Mouse (Mus musculus) liver, embryonic 13.5 days (tissue): ENCODE measurements around the gene Wnt7b. TPM values are rescaled to one million over a fixed set of nuclear protein-coding genes. Genes with fewer than 3 reads are reported as not detected.

Source experiments
- ATAC-seq: fragments of 200-750 bp; cut with Nextera tagmentation; 2 replicates; pipeline ENCODE4 v1.8.0; 2017; ENCODE audit warnings: low read depth, mild to moderate bottlenecking, moderate number of reproducible peaks, moderate library complexity
- DNase-seq: peaks from one replicate; pipeline ENCODE4 v3.0.0; 2022
- H3K27ac ChIP-seq: fragments of 300-500 bp; sonication (generic); 2 replicates; pipeline ENCODE4 v1.5.1; 2015; ENCODE audit warnings: moderate library complexity, mild to moderate bottlenecking, inconsistent platforms
- H3K27me3 ChIP-seq: fragments of 300-500 bp; sonication (generic); 2 replicates; pipeline ENCODE4 v1.6.1; 2015; ENCODE audit warnings: mild to moderate bottlenecking, inconsistent platforms
- H3K36me3 ChIP-seq: fragments of 300-500 bp; sonication (generic); 2 replicates; pipeline ENCODE4 v1.6.1; 2015; ENCODE audit warnings: mild to moderate bottlenecking, inconsistent platforms
- H3K4me1 ChIP-seq: fragments of 300-500 bp; sonication (generic); replicated peaks from 2 replicates; pipeline ENCODE4 v1.6.1; 2015; ENCODE audit warnings: inconsistent platforms
- H3K4me2 ChIP-seq: fragments of 300-500 bp; sonication (generic); 2 replicates; pipeline ENCODE4 v1.6.1; 2015; ENCODE audit warnings: inconsistent platforms, mild to moderate bottlenecking, moderate library complexity
- H3K4me3 ChIP-seq: fragments of 300-500 bp; sonication (generic); replicated peaks from 2 replicates; pipeline ENCODE4 v1.5.1; 2015; ENCODE audit warnings: mild to moderate bottlenecking, inconsistent platforms
- H3K9ac ChIP-seq: fragments of 300-500 bp; sonication (generic); 2 replicates; pipeline ENCODE4 v1.6.1; 2015; ENCODE audit warnings: mild to moderate bottlenecking, inconsistent platforms
- H3K9me3 ChIP-seq: fragments of 300-500 bp; sonication (generic); replicated peaks from 2 replicates; pipeline ENCODE4 v1.6.1; 2016; ENCODE audit warnings: inconsistent platforms
- WGBS: fragments of 180-500 bp; shearing (Covaris S2); methylation state at CpG from one replicate; pipeline ENCODE4 v1.1.7; 2015; ENCODE audit not compliant: insufficient replicate concordance; 5-methylcytosine and 5-hydroxymethylcytosine counted together
- polyA plus RNA-seq: library from polyadenylated mRNA; unstranded; fragments of >200 nt; fragmentation: Nextera tagmentation; extraction: Ambion mirVana; gene quantifications from 2 replicates; pipeline ENCODE4 v1.2.1, GENCODE M21; 2015

Gene Wnt7b
- polyA plus RNA-seq, 1 experiment from 2014 or later: 0.35 TPM

DNA sequence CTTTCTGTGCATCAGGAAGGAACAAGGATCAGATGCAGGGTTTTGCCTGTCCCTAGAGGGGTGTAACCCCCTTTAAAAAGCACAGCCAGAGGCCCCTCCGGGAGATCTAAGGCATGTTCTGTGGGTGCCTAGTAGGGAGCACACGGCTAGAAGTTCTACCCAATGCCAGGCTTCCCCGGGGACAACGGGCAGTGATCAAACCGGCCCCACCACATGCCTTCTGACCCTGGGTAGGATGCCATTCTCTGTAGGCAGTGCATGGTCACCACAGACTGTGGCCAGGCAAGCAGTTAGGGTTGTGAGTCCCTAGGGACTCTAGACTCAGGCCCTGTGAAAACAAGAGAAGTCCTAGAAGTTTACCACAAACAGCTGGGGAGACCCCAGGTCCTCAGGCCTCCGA lies 47.6 kb downstream of the Wnt7b start:
- Histone ChIP-seq H3K9me3 (no peaks in the 10 kb centered on the region), H3K4me3 (no peak overlapping the region), H3K27me3 (no peaks in the 10 kb centered on the region), H3K36me3 (no peaks in the 10 kb centered on the region), H3K4me2 (no peak overlapping the region), H3K4me1 (no peaks in the 10 kb centered on the region), H3K27ac (no peak overlapping the region), H3K9ac (no peak overlapping the region)
- 63% methylated on average over 6 of the region's 6 CpGs for WGBS
- ATAC-seq (no peak), DNase-seq (no peak)

DNA sequence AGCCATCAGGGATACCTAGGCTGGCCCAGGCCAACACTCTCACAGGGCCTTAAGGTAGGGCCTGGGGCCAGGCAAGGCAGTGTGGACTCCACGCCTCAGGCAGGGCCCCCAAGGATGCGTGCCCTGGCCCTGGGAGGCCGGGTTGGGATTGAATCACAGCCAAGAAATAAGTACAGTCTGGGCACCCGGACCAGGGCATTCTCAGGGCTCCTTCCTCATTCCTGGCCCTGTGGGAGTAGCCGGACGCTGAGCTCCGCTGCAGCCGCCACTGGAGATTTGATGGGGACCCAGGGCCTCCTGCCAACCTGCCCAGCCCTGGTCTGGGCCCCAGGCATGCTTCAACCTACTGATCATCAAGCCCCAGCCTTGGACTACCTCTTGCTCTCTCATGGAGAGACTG lies 48.1 kb downstream of the Wnt7b start:
- DNase-seq (no peak), ATAC-seq (no peak)
- Histone ChIP-seq H3K4me2 (no peak overlapping the region), H3K9me3 (no peaks in the 10 kb centered on the region), H3K27ac (no peak overlapping the region), H3K9ac (no peak overlapping the region), H3K4me3 (no peak overlapping the region), H3K36me3 (no peaks in the 10 kb centered on the region), H3K27me3 (no peaks in the 10 kb centered on the region), H3K4me1 (no peaks in the 10 kb centered on the region)
- WGBS: 68% methylated on average over 8 of the region's 8 CpGs

DNA sequence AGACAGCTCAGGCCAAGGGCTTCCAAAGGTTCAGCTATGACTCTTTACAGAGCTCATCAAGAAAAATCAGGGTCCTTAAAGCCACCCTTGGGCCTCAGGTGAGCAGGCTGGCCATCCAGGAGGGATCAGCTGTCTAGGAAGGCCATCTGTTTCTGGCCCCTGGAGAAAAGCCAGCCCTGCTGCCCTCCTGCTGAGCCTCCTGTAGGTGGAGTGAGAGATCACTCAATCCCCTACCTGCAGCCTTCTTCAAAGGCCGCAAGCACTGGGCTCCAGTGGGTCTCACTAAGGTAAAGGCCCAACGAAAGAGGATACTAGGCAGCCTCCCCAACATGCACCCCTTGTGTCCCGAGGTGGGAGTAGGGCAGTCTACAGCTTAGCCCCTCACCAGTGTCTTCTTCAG lies 50.2 kb downstream of the Wnt7b start:
- 49% methylated on average over 3 of the region's 3 CpGs for WGBS
- H3K27me3 ChIP-seq: no peaks in the 10 kb centered on the region
- H3K27ac ChIP-seq: no peak overlapping the region

DNA sequence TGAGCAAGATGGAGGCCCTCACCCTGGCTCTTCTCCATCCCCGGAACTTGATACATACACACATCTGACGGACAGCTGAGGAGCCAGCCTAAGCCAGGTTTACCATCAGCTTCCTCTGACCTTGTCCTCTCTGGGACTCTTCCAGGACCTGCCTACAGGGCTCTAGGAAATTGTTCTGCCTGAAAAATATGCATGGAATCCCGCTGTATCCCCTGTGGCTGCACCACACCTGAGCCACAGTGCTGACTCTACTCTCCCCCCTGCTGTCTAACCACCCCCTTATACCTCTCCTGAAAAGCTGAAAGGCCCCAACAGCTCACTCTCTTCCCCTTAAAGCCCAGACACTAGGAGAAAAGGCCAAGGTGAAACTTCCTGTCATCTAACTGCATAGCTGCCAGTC lies 52.4 kb downstream of the Wnt7b start:
- Histone ChIP-seq H3K4me1 (no peaks in the 10 kb centered on the region), H3K4me2 (no peak overlapping the region), H3K9me3 (no peaks in the 10 kb centered on the region), H3K4me3 (no peak overlapping the region), H3K27ac (no peak overlapping the region), H3K36me3 (no peaks in the 10 kb centered on the region), H3K27me3 (peaks cover 7% of the 10 kb centered on the region; the same call in 1 of the 2 replicates), H3K9ac (no peak overlapping the region)
- ATAC-seq: no peak
- DNase-seq: no peak
- 51% methylated on average over 3 of the region's 3 CpGs for WGBS

More for the DNA sequence above, 50.2 kb downstream of the Wnt7b start:
- Histone ChIP-seq H3K9ac (no peak overlapping the region), H3K4me2 (no peak overlapping the region), H3K36me3 (no peaks in the 10 kb centered on the region), H3K4me3 (no peak overlapping the region), H3K9me3 (no peaks in the 10 kb centered on the region), H3K4me1 (no peaks in the 10 kb centered on the region)
- no peak for DNase-seq
- no peak for ATAC-seq

DNA sequence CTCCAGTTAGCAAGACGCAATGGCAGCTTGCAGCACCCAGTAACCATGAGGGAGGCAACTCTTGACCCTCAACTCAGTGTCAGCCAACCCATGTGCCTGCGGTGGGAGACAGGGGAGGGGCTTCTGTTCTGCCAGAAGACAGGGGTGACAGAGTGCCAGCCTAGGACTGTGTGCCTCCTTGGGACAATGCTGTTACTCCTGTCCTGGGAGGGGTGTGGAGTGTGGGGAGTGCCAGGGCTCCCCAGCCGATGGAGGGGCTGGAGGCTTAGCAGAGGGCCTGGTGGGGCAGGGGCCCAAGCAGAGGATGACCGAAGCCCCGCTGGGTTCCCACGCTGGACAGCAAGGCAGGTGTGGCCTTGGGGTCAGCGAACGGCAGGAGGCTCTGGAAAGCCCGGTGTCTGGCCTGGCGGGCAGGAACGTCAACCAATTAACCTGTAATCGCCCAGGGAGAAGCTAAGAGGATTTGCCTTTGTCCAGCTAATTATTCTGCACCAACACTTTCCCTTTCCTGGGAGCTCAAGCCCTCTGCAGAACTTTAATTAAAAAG lies 57.8 kb downstream of the Wnt7b start:
- no peak overlapping the region for H3K9ac ChIP-seq
- peaks cover 6% of the 10 kb centered on the region; the same call in 1 of the 2 replicates for H3K4me1 ChIP-seq
- 30% methylated on average over 12 of the region's 12 CpGs for WGBS
- H3K27me3 ChIP-seq: peaks cover 27% of the 10 kb centered on the region
- H3K4me3 ChIP-seq: no peak overlapping the region
- no peak overlapping the region for H3K4me2 ChIP-seq
- H3K27ac ChIP-seq: no peak overlapping the region
- no peaks in the 10 kb centered on the region for H3K36me3 ChIP-seq
- ATAC-seq (no peak), DNase-seq (no peak)
- H3K9me3 ChIP-seq: no peaks in the 10 kb centered on the region

DNA sequence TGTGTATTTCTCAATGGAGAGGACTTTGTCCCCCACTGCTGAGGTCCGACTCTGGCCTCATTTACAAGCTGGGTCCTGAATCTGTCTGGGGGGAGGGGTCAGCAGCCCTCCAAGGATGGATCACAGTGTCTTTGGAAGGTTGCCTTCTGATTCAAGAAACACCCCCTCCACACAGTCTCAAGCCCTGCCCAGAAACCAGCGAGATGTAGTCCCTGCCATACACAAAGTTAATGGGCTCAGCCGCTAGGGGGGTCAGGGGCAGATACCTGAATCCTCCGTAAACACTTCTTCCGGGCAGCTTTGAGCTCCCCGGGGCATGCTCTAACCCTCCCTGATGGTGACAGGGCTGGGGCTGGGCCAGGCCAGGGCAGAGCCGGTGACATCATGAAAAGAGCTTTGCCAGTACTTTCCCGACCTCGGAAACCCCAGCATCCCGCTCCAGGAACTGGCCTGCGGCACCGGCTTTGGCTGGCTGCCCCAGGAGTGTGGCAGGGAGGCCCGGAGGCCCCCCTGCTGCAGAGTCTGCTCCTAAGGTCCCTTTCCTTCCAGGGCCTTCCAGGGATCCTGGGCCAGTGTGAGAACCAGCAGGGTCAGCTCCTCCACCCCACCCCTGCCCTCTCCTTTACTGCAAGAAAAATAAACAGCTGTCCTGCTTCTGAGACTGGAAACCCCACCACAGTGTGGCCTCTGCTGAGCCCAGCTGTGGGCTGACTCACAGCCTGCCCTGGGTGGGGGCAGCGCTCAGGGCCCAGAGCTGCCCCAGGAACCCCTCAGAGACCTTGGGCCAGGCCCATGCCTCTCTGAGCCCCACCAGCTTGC lies 58.9 kb downstream of the Wnt7b start:
- 11% methylated on average over 14 of the region's 14 CpGs for WGBS
- H3K36me3 ChIP-seq: no peaks in the 10 kb centered on the region
- H3K27ac ChIP-seq: no peak overlapping the region
- H3K27me3 ChIP-seq: peaks cover 27% of the 10 kb centered on the region
- H3K4me2 ChIP-seq: peak overlapping the region; percentile 23; the same call in 1 of the 2 replicates
- no peak for DNase-seq
- H3K9me3 ChIP-seq: no peaks in the 10 kb centered on the region
- ATAC-seq: no peak; the same call in 1 of the 2 replicates
- H3K9ac ChIP-seq: no peak overlapping the region
- H3K4me3 ChIP-seq: no peak overlapping the region
- peaks cover 6% of the 10 kb centered on the region; the same call in 1 of the 2 replicates for H3K4me1 ChIP-seq

DNA sequence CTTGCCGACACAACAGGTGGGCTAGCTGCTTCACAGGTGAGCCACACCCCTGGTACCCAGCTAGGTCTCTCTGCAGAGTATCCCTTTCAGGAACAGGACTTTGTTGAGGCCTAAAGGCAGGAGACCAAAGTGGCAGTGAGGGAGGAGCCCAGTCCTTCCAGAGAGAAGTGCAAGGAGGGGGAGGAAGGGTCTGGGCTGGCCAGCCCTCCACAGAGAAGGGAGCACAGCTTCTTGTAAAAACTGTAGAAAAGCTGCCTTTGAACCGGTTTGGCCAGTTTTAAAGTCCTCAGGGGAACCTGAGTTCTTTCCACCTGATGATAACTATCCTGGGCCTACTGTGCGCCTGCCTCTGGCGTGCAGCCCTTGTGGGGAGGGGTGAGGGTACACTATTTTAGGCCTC lies 62.8 kb downstream of the Wnt7b start:
- no peak overlapping the region for H3K4me3 ChIP-seq
- peaks cover 6% of the 10 kb centered on the region; the same call in 1 of the 2 replicates for H3K4me1 ChIP-seq
- DNase-seq: no peak
- ATAC-seq: no peak
- H3K9me3 ChIP-seq: no peaks in the 10 kb centered on the region
- no peaks in the 10 kb centered on the region for H3K36me3 ChIP-seq
- peaks cover 16% of the 10 kb centered on the region for H3K27me3 ChIP-seq
- H3K9ac ChIP-seq: no peak overlapping the region
- no peak overlapping the region for H3K4me2 ChIP-seq
- H3K27ac ChIP-seq: no peak overlapping the region
- WGBS: 48% methylated on average over 4 of the region's 4 CpGs

DNA sequence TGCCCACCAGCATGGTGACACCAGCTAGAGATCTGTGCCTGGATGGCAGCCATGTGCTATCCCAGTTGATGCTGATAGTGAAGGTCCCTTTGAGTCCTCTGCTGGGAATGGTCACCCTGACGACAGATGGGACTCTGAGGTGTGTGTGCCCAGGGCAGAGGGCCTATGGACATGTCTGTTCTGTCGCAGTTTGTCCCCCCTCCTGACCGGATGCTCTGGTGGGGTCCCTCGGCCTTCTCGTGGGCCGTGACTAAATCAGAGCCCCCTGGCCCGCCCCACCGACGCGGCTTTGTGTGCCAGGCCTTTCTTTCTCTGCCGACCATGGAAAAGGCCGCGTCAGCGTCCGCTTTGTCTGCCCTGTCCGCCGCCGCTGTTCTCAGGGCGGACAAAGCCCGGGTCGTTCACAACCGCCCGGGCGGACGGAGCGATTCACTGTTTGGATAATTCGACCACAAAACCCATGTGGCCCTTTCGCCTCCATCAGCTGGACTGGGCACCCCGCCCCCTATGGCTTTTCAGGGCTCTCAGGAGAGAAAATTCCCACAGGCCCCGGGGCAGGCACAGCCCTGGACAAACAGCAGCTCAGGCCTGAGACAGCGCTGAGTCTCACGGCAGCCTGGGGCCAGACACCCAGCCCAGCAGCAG lies 74.8 kb downstream of the Wnt7b start:
- DNase-seq: no peak
- H3K27me3 ChIP-seq: no peaks in the 10 kb centered on the region
- no peak overlapping the region for H3K4me3 ChIP-seq
- no peak overlapping the region for H3K4me2 ChIP-seq
- H3K4me1 ChIP-seq: no peaks in the 10 kb centered on the region
- no peak overlapping the region for H3K27ac ChIP-seq
- no peaks in the 10 kb centered on the region for H3K9me3 ChIP-seq
- H3K36me3 ChIP-seq: no peaks in the 10 kb centered on the region
- H3K9ac ChIP-seq: no peak overlapping the region
- WGBS: 68% methylated on average over 32 of the region's 32 CpGs
- ATAC-seq: no peak

DNA sequence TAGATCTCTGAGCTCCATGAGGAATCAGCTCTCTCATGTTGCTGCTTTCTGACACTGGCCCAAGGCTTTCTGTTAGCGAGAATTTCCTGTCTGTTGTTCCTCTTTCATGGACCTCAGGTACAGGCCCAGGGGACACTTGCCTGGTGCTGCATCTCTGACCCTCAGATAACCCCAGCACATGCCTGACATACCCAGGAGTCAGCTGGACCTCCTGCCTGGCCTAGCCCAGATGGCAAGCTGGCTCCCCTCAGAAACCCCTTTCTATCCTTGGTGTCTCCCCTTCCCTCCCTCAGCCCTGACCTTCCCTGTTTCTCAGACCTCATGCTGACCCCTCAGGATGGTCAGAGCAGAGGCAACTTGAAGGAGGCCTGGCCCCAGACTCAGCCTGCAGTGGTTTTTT lies 75.6 kb downstream of the Wnt7b start:
- Histone ChIP-seq H3K36me3 (no peaks in the 10 kb centered on the region), H3K4me2 (no peak overlapping the region), H3K27ac (no peak overlapping the region), H3K4me3 (no peak overlapping the region), H3K9me3 (no peaks in the 10 kb centered on the region), H3K27me3 (no peaks in the 10 kb centered on the region), H3K4me1 (no peaks in the 10 kb centered on the region), H3K9ac (no peak overlapping the region)
- ATAC-seq (no peak), DNase-seq (no peak)
- WGBS: 5% methylated on average over 1 of the region's 1 CpGs

DNA sequence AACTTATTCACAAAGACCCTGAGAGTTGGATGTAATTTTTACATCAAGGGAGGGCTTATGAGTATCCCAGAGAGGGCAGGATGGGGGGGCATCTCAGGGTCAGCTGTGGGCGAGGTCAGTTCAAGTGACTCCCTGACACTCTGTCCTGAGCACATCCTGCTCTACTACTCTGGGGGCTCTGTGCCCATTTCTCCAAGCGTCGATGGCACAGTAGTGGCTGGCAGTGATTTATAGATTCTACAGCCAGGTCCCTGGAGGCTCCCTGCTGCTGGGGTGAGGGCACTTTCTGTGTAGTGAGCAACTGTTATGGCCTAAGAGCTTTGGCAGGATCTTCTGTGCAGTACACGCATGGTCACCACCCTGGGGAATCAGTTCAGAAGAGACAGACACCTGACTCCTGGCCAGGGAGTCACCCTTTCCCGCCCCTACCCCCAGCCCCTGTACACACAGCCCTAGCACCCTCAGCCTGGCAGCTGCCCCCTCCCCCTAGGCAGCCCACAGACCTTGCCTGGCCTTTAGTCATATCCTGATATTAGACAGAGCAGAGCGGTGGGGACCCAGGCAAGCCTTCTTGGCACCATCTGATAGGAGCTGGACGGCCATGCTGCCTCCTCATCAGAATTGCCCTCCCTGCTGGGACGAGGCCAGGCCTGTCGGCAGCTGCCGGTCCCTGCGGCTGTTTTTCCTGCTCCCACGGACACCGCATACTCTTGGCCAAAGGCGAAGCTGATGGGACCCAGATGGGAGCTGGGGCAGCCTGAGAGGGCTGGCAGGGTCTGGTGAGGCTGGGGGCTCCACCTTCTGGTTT lies 77.0 kb downstream of the Wnt7b start:
- Histone ChIP-seq H3K9me3 (no peaks in the 10 kb centered on the region), H3K4me2 (no peak overlapping the region), H3K27me3 (no peaks in the 10 kb centered on the region), H3K4me3 (no peak overlapping the region), H3K36me3 (no peaks in the 10 kb centered on the region), H3K27ac (no peak overlapping the region), H3K4me1 (no peaks in the 10 kb centered on the region), H3K9ac (no peak overlapping the region)
- DNase-seq: no peak
- ATAC-seq: no peak
- 67% methylated on average over 14 of the region's 14 CpGs for WGBS

DNA sequence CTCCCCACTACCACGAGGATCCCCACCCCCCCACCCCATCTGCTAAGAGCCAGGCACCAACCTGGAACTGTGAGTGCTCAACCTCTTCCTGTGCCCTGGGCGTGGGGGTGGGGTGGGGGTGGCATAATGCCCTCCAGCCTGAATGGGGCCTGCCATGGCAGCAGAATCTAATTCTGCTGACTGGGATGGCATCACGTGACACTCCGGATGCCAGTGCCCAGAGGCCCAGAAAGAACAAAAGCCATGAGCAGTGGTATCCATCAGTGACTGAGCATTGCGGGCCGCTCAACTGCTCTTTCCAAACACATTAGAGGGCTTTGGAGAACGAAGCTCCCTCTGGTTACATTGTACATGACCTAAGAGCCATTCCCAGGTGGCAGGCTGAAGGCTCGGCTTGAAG lies 79.1 kb downstream of the Wnt7b start, which contains the start of gene 7530416G11Rik:
TSS of gene 7530416G11Rik (minus strand) at position 101 of the 400 bp plus-strand sequence.
- Histone ChIP-seq H3K4me1 (no peaks in the 10 kb centered on the region), H3K9ac (no peak within 1 kb of the TSS), H3K27me3 (0 out of 2 replicates have a peak, but pooled peaks cover 2% of the 10 kb centered on the region), H3K36me3 (no peaks in the 10 kb centered on the region), H3K4me3 (no peak within 1 kb of the TSS), H3K4me2 (no peak within 1 kb of the TSS), H3K27ac (no peak within 1 kb of the TSS), H3K9me3 (no peaks in the 10 kb centered on the region)
- WGBS: 68% methylated on average over 8 of the region's 8 CpGs
- no peak for DNase-seq
- ATAC-seq: no peak
